Mouse (Mus musculus): ENCODE results near the gene Tmem175. TPM values are rescaled to one million over a fixed set of nuclear protein-coding genes. Genes with fewer than 3 reads are reported as not detected.

Tmem175 gene
- total and polyA plus RNA-seq, 2 experiments, result 6.0 to 19.4 TPM

GRCm38 (mm10) chr5:108668977-108669936 is 39.7 kb downstream of the Tmem175 start, which contains the start of gene Dgkq:
Gene Dgkq, minus strand, starts transcription at chr5:108669672.
- peak within 1 kb of the TSS; percentile 93 for H3K9ac ChIP-seq (ENCODE audit: low read depth, low read length)
- H3K27me3 ChIP-seq (ENCODE audit: control insufficient read depth, insufficient read depth, low read length), result no peaks in the 10 kb centered on the region
- H3K4me1 ChIP-seq (ENCODE audit: control insufficient read depth, insufficient read depth, low read length), result peaks cover 31% of the 10 kb centered on the region
- H3K36me3 ChIP-seq (ENCODE audit: control insufficient read depth, insufficient read depth, low read length), result no peaks in the 10 kb centered on the region; the same call in 1 of the 2 replicates
- peak within 1 kb of the TSS; percentile 92 for H3K27ac ChIP-seq (replicated peaks; ENCODE audit: insufficient read depth, low read depth, low read length)
- 1% methylated on average over 43 of the region's 43 CpGs for WGBS
- H3K4me3 ChIP-seq (ENCODE audit: insufficient read depth, low read depth, low read length), result peak within 1 kb of the TSS; percentile 81
- peak; percentile 79; the same call in 1 of the 2 replicates for TF ChIP-seq POLR2A (IDR thresholded peaks at IDR 0.05; ENCODE audit: extremely low read depth, insufficient read depth, low read length)
- no peak for TF ChIP-seq CTCF (IDR thresholded peaks at IDR 0.05; ENCODE audit: low read depth, low read length)
- peaks cover 12% of the 10 kb centered on the region; the same call in 1 of the 2 replicates for H3K79me2 ChIP-seq (ENCODE audit: control insufficient read depth, insufficient read depth, low read length)
- DNase-seq (ENCODE audit: extremely low read depth, low read depth, low spot score), result peak; percentile 86

DNA sequence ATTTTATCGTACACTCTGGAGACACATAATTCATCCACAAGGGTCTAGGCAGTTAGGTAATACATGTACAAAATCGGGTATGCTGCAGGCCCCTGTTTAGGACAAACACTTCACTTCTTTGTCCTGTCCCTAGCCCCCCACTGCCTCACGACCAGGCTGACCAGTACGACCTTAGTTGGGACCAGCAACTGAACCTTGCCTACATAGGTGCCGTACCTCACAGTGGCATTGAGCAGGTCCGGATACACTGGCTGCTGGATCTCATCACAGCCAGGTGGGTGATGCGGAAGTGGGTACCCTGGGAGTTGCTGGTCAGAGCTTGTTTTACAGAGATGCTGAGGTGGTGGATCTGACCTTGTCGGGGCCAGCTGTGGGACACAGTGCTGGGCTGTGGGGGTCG is 40.4 kb downstream of the Tmem175 start:
- Histone ChIP-seq H3K36me3 (ENCODE audit: control insufficient read depth, insufficient read depth, low read length) (no peaks in the 10 kb centered on the region; the same call in 1 of the 2 replicates), H3K4me3 (ENCODE audit: insufficient read depth, low read depth, low read length) (no peak overlapping the region), H3K4me1 (ENCODE audit: control insufficient read depth, insufficient read depth, low read length) (peaks cover 31% of the 10 kb centered on the region), H3K27ac (replicated peaks; ENCODE audit: insufficient read depth, low read depth, low read length) (peak overlapping the region; percentile 92; the same call in 1 of the 2 replicates), H3K9ac (ENCODE audit: low read depth, low read length) (peak overlapping the region; percentile 25), H3K27me3 (ENCODE audit: control insufficient read depth, insufficient read depth, low read length) (no peaks in the 10 kb centered on the region), H3K79me2 (ENCODE audit: control insufficient read depth, insufficient read depth, low read length) (peaks cover 12% of the 10 kb centered on the region; the same call in 1 of the 2 replicates)
- 30% methylated on average over 9 of the region's 9 CpGs for WGBS
- peak; percentile 53 for DNase-seq (ENCODE audit: extremely low read depth, low read depth, low spot score)
- TF ChIP-seq CTCF (IDR thresholded peaks at IDR 0.05; ENCODE audit: low read depth, low read length) (no peak), POLR2A (IDR thresholded peaks at IDR 0.05; ENCODE audit: extremely low read depth, insufficient read depth, low read length) (no peak)

- Histone ChIP-seq H3K27me3 (ENCODE audit: control insufficient read depth, insufficient read depth, low read length) (no peaks in the 10 kb centered on the region), H3K36me3 (ENCODE audit: control insufficient read depth, insufficient read depth, low read length) (no peaks in the 10 kb centered on the region; the same call in 1 of the 2 replicates), H3K4me3 (ENCODE audit: insufficient read depth, low read depth, low read length) (no peak overlapping the region), H3K79me2 (ENCODE audit: control insufficient read depth, insufficient read depth, low read length) (peaks cover 12% of the 10 kb centered on the region; the same call in 1 of the 2 replicates), H3K27ac (replicated peaks; ENCODE audit: insufficient read depth, low read depth, low read length) (no peak overlapping the region; the same call in 1 of the 2 replicates), H3K9ac (ENCODE audit: low read depth, low read length) (no peak overlapping the region), H3K4me1 (ENCODE audit: control insufficient read depth, insufficient read depth, low read length) (peaks cover 34% of the 10 kb centered on the region)
- DNase-seq (ENCODE audit: extremely low read depth, low read depth, low spot score), result peak; percentile 76
- TF ChIP-seq CTCF (IDR thresholded peaks at IDR 0.05; ENCODE audit: low read depth, low read length) (peak; percentile 76), POLR2A (IDR thresholded peaks at IDR 0.05; ENCODE audit: extremely low read depth, insufficient read depth, low read length) (no peak)
These were observed 41.2 kb downstream of the Tmem175 start for GRCm38 (mm10) chr5:108670785-108671184.

GRCm38 (mm10) chr5:108671757-108672156 is 42.2 kb downstream of the Tmem175 start:
- Histone ChIP-seq H3K27ac (replicated peaks; ENCODE audit: insufficient read depth, low read depth, low read length) (peak overlapping the region; percentile 97), H3K79me2 (ENCODE audit: control insufficient read depth, insufficient read depth, low read length) (peaks cover 12% of the 10 kb centered on the region; the same call in 1 of the 2 replicates), H3K4me1 (ENCODE audit: control insufficient read depth, insufficient read depth, low read length) (peaks cover 35% of the 10 kb centered on the region), H3K36me3 (ENCODE audit: control insufficient read depth, insufficient read depth, low read length) (no peaks in the 10 kb centered on the region; the same call in 1 of the 2 replicates), H3K4me3 (ENCODE audit: insufficient read depth, low read depth, low read length) (peak overlapping the region; percentile 3; the same call in 1 of the 2 replicates), H3K9ac (ENCODE audit: low read depth, low read length) (peak overlapping the region; percentile 88), H3K27me3 (ENCODE audit: control insufficient read depth, insufficient read depth, low read length) (no peaks in the 10 kb centered on the region)
- no peak for DNase-seq (ENCODE audit: extremely low read depth, low read depth, low spot score)
- TF ChIP-seq CTCF (IDR thresholded peaks at IDR 0.05; ENCODE audit: low read depth, low read length) (peak; percentile 58), POLR2A (IDR thresholded peaks at IDR 0.05; ENCODE audit: extremely low read depth, insufficient read depth, low read length) (no peak)
- WGBS, result 72% methylated on average over 12 of the region's 12 CpGs

DNA sequence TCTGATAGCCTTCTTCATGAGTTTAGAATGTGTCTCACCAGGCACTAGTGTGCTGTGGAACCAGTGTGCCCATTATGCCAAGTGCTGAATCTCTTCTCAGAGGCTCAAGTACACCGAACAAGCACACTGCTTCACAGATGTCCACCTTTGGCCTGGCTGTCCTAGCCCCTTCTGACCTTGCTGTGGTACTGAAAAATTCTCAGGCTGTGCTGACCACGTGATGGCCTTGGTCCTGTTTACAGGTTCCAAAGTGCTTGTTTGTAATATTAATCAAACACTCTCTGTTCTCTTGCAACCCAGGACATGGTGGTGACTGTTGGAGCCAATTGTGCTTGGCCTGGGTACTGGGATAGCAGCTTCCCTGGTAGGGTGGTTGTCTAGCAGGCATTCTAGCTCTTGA is 45.1 kb downstream of the Tmem175 start:
- Histone ChIP-seq H3K79me2 (ENCODE audit: control insufficient read depth, insufficient read depth, low read length) (peaks cover 12% of the 10 kb centered on the region; the same call in 1 of the 2 replicates), H3K27ac (replicated peaks; ENCODE audit: insufficient read depth, low read depth, low read length) (peak overlapping the region; percentile 99), H3K27me3 (ENCODE audit: control insufficient read depth, insufficient read depth, low read length) (no peaks in the 10 kb centered on the region), H3K4me1 (ENCODE audit: control insufficient read depth, insufficient read depth, low read length) (peaks cover 30% of the 10 kb centered on the region), H3K4me3 (ENCODE audit: insufficient read depth, low read depth, low read length) (peak overlapping the region; percentile 70), H3K36me3 (ENCODE audit: control insufficient read depth, insufficient read depth, low read length) (no peaks in the 10 kb centered on the region; the same call in 1 of the 2 replicates), H3K9ac (ENCODE audit: low read depth, low read length) (peak overlapping the region; percentile 88)
- 28% methylated on average over 2 of the region's 2 CpGs for WGBS
- TF ChIP-seq CTCF (IDR thresholded peaks at IDR 0.05; ENCODE audit: low read depth, low read length), result no peak
- peak; percentile 75; the same call in 1 of the 2 replicates for TF ChIP-seq POLR2A (IDR thresholded peaks at IDR 0.05; ENCODE audit: extremely low read depth, insufficient read depth, low read length)
- DNase-seq (ENCODE audit: extremely low read depth, low read depth, low spot score), result peak; percentile 100

Data from liver, adult 2 months (tissue).